Mouse (Mus musculus) MEL (cell line): ENCODE measurements around the gene Erh. TPM values are rescaled to one million over a fixed set of nuclear protein-coding genes. Genes with fewer than 3 reads are reported as not detected.

ENCODE experiments used
- DNase-seq: peaks from one replicate; pipeline ENCODE4 v3.0.0; 2011; ENCODE audit warnings: low read depth, low spot score
- H3K27ac ChIP-seq: 2 replicates; pipeline ENCODE4 v1.5.1; 2012; ENCODE audit warnings: low read depth, mild to moderate bottlenecking, control low read depth, low read length, moderate library complexity; ENCODE audit not compliant: control insufficient read depth
- H3K27me3 ChIP-seq, 2 experiments: fragments of 150-350 bp in 1 of 2; sonication (generic) in 1 of 2; 2 replicates each; pipeline ENCODE4 v1.6.1; 2012; ENCODE audit warnings: low read length in 2 of 2, mild to moderate bottlenecking in 2 of 2, improper control_type of control experiment in 1 of 2, moderate library complexity in 1 of 2; ENCODE audit not compliant: insufficient read depth in 2 of 2, control insufficient read depth in 1 of 2
- H3K36me3 ChIP-seq, 2 experiments: 2 replicates each; pipeline ENCODE4 v1.6.1; 2012 to 2014; ENCODE audit warnings: low read length in 2 of 2, improper control_type of control experiment in 1 of 2, inconsistent platforms in 1 of 2, mild to moderate bottlenecking in 1 of 2; ENCODE audit not compliant: insufficient read depth in 2 of 2, control insufficient read depth in 1 of 2
- H3K4me1 ChIP-seq, 2 experiments: fragments of 150-350 bp in 1 of 2; sonication (generic) in 1 of 2; 2 replicates each; pipeline ENCODE4 v1.6.1; 2012; ENCODE audit warnings: low read length in 2 of 2, improper control_type of control experiment in 1 of 2, mild to moderate bottlenecking in 1 of 2; ENCODE audit not compliant: insufficient read depth in 2 of 2, control insufficient read depth in 1 of 2
- H3K4me3 ChIP-seq, 2 experiments: fragments of 150-350 bp in 1 of 2; sonication (generic) in 1 of 2; 2 replicates each; pipeline ENCODE4 v1.5.1; 2012; ENCODE audit warnings: low read depth in 2 of 2, low read length in 2 of 2, mild to moderate bottlenecking in 2 of 2, moderate library complexity in 2 of 2, control low read depth in 1 of 2, improper control_type of control experiment in 1 of 2; ENCODE audit not compliant: control insufficient read depth in 1 of 2, insufficient read depth in 1 of 2
- H3K79me2 ChIP-seq: 2 replicates; pipeline ENCODE4 v1.6.1; 2012; ENCODE audit warnings: mild to moderate bottlenecking, low read length, moderate library complexity; ENCODE audit not compliant: control insufficient read depth, poor library complexity, insufficient read depth
- H3K9ac ChIP-seq: 2 replicates; pipeline ENCODE4 v1.6.1; 2012; ENCODE audit warnings: low read depth, mild to moderate bottlenecking, control low read depth, low read length, moderate library complexity; ENCODE audit not compliant: control insufficient read depth, poor library complexity, severe bottlenecking
- H3K9me3 ChIP-seq: fragments of 150-350 bp; sonication (generic); replicated peaks from 2 replicates; pipeline ENCODE4 v1.6.1; 2012; ENCODE audit warnings: mild to moderate bottlenecking, low read length, improper control_type of control experiment, moderate library complexity; ENCODE audit not compliant: insufficient read depth
- BHLHE40 ChIP-seq: IDR thresholded peaks from 2 replicates; pipeline ENCODE4 v1.6.1; 2012; ENCODE audit warnings: low read depth, mild to moderate bottlenecking, inconsistent platforms, low read length, improper control_type of control experiment, borderline replicate concordance
- CHD1 ChIP-seq: IDR thresholded peaks from 2 replicates; pipeline ENCODE4 v1.6.1; 2012; ENCODE audit warnings: low read depth, mild to moderate bottlenecking, inconsistent platforms, low read length, improper control_type of control experiment
- CHD2 ChIP-seq: IDR thresholded peaks from 2 replicates; pipeline ENCODE4 v1.6.1; 2011; ENCODE audit warnings: low read length, improper control_type of control experiment
- CTCF ChIP-seq, 3 experiments: IDR thresholded peaks in 2 of 3; conservative IDR thresholded peaks in 1 of 3; 2 replicates each; pipeline ENCODE4 v1.5.1; 2011 to 2012; ENCODE audit warnings: low read length in 3 of 3, low read depth in 2 of 3, mild to moderate bottlenecking in 2 of 3, improper control_type of control experiment in 1 of 3, inconsistent platforms in 1 of 3, mixed read lengths in 1 of 3, moderate library complexity in 1 of 3; ENCODE audit not compliant: control insufficient read depth in 1 of 3, insufficient read depth in 1 of 3, poor library complexity in 1 of 3, severe bottlenecking in 1 of 3
- E2F4 ChIP-seq: IDR thresholded peaks from 2 replicates; pipeline ENCODE4 v1.6.1; 2011; ENCODE audit warnings: low read depth, low read length, improper control_type of control experiment, borderline replicate concordance
- EP300 ChIP-seq, 2 experiments: IDR thresholded peaks; 2 replicates each; pipeline ENCODE4 v1.6.1; 2011; ENCODE audit warnings: improper control_type of control experiment in 2 of 2, low read length in 2 of 2, low read depth in 1 of 2, mild to moderate bottlenecking in 1 of 2
- ETS1 ChIP-seq: IDR thresholded peaks from 2 replicates; pipeline ENCODE4 v1.6.1; 2012; ENCODE audit warnings: low read depth, mild to moderate bottlenecking, inconsistent platforms, low read length, improper control_type of control experiment, moderate library complexity
- GABPA ChIP-seq: IDR thresholded peaks from 2 replicates; pipeline ENCODE4 v1.6.1; 2012; ENCODE audit warnings: low read depth, mild to moderate bottlenecking, inconsistent platforms, low read length, improper control_type of control experiment, moderate library complexity
- GATA1 ChIP-seq: IDR thresholded peaks from 2 replicates; pipeline ENCODE4 v1.6.1; 2011; ENCODE audit warnings: low read depth, low read length, improper control_type of control experiment
- HCFC1 ChIP-seq: IDR thresholded peaks from 2 replicates; pipeline ENCODE4 v1.6.1; 2012; ENCODE audit warnings: low read depth, mild to moderate bottlenecking, inconsistent platforms, low read length, improper control_type of control experiment, moderate library complexity
- JUND ChIP-seq: IDR thresholded peaks from 2 replicates; pipeline ENCODE4 v1.6.1; 2011; ENCODE audit warnings: low read depth, mild to moderate bottlenecking, improper control_type of control experiment, low read length
- KAT2A ChIP-seq: conservative IDR thresholded peaks from 2 replicates; pipeline ENCODE4 v1.6.1; 2012; ENCODE audit warnings: low read depth, low read length, improper control_type of control experiment, inconsistent platforms
- MAZ ChIP-seq: IDR thresholded peaks from 2 replicates; pipeline ENCODE4 v1.6.1; 2012; ENCODE audit warnings: low read depth, mild to moderate bottlenecking, inconsistent platforms, low read length, improper control_type of control experiment
- MEF2A ChIP-seq: IDR thresholded peaks from 2 replicates; pipeline ENCODE4 v1.6.1; 2014; ENCODE audit warnings: low read depth, mild to moderate bottlenecking, inconsistent platforms, low read length, improper control_type of control experiment; ENCODE audit not compliant: poor library complexity, insufficient replicate concordance, severe bottlenecking; ENCODE audit errors: extremely low read depth
- MXI1 ChIP-seq: IDR thresholded peaks from 2 replicates; pipeline ENCODE4 v1.6.1; 2011; ENCODE audit warnings: mild to moderate bottlenecking, low read depth, low read length, improper control_type of control experiment
- MYB ChIP-seq: IDR thresholded peaks from 2 replicates; pipeline ENCODE4 v1.6.1; 2011; ENCODE audit warnings: mild to moderate bottlenecking, low read depth, low read length, improper control_type of control experiment
- MYC ChIP-seq: IDR thresholded peaks from 2 replicates; pipeline ENCODE4 v1.6.1; 2011; ENCODE audit warnings: low read depth, mild to moderate bottlenecking, low read length, improper control_type of control experiment, moderate library complexity
- NELFE ChIP-seq: IDR thresholded peaks from 2 replicates; pipeline ENCODE4 v1.6.1; 2011; ENCODE audit warnings: low read depth, low read length, improper control_type of control experiment
- NRF1 ChIP-seq: IDR thresholded peaks from 2 replicates; pipeline ENCODE4 v1.6.1; 2014; ENCODE audit warnings: low read depth, mild to moderate bottlenecking, inconsistent platforms, low read length, improper control_type of control experiment, moderate library complexity; ENCODE audit not compliant: poor library complexity, insufficient read depth, severe bottlenecking
- POLR2AphosphoS2 ChIP-seq: IDR thresholded peaks from 2 replicates; pipeline ENCODE4 v1.6.1; 2011; ENCODE audit warnings: low read length, improper control_type of control experiment
- RAD21 ChIP-seq: IDR thresholded peaks from 2 replicates; pipeline ENCODE4 v1.6.1; 2011; ENCODE audit warnings: mild to moderate bottlenecking, low read depth, low read length, improper control_type of control experiment
- RCOR1 ChIP-seq: IDR thresholded peaks from 2 replicates; pipeline ENCODE4 v1.6.1; 2012; ENCODE audit warnings: low read depth, mild to moderate bottlenecking, inconsistent platforms, low read length, improper control_type of control experiment
- SIN3A ChIP-seq: IDR thresholded peaks from 2 replicates; pipeline ENCODE4 v1.6.1; 2012; ENCODE audit warnings: low read length, improper control_type of control experiment, inconsistent platforms
- SMC3 ChIP-seq: IDR thresholded peaks from 2 replicates; pipeline ENCODE4 v1.6.1; 2011; ENCODE audit warnings: low read depth, low read length, improper control_type of control experiment
- TAL1 ChIP-seq: IDR thresholded peaks from 2 replicates; pipeline ENCODE4 v1.6.1; 2012; ENCODE audit warnings: mild to moderate bottlenecking, inconsistent platforms, low read length, moderate library complexity, mixed read lengths
- TBP ChIP-seq: IDR thresholded peaks from 2 replicates; pipeline ENCODE4 v1.8.0; 2011; ENCODE audit warnings: low read depth, low read length, improper control_type of control experiment
- TCF12 ChIP-seq: IDR thresholded peaks from 2 replicates; pipeline ENCODE4 v1.6.1; 2014; ENCODE audit warnings: low read depth, mild to moderate bottlenecking, inconsistent platforms, low read length, improper control_type of control experiment, moderate library complexity
- UBTF ChIP-seq: IDR thresholded peaks from 2 replicates; pipeline ENCODE4 v1.6.1; 2012; ENCODE audit warnings: low read depth, mild to moderate bottlenecking, inconsistent platforms, low read length, improper control_type of control experiment, moderate library complexity, borderline replicate concordance; ENCODE audit not compliant: insufficient read depth
- USF1 ChIP-seq: IDR thresholded peaks from 2 replicates; pipeline ENCODE4 v1.6.1; 2014; ENCODE audit warnings: low read depth, mild to moderate bottlenecking, inconsistent platforms, low read length, improper control_type of control experiment, moderate library complexity
- USF2 ChIP-seq, 2 experiments: IDR thresholded peaks; 2 replicates each; pipeline ENCODE4 v1.6.1; 2011 to 2012; ENCODE audit warnings: improper control_type of control experiment in 2 of 2, low read length in 2 of 2, borderline replicate concordance in 1 of 2, inconsistent platforms in 1 of 2, low read depth in 1 of 2, mild to moderate bottlenecking in 1 of 2; ENCODE audit not compliant: insufficient read depth in 1 of 2
- ZC3H11A ChIP-seq: IDR thresholded peaks from 2 replicates; pipeline ENCODE4 v1.6.1; 2012; ENCODE audit warnings: low read depth, mild to moderate bottlenecking, inconsistent platforms, low read length, improper control_type of control experiment
- ZKSCAN1 ChIP-seq: IDR thresholded peaks from 2 replicates; pipeline ENCODE4 v1.6.1; 2012; ENCODE audit warnings: low read depth, mild to moderate bottlenecking, inconsistent platforms, low read length, improper control_type of control experiment, moderate library complexity
- ZMIZ1 ChIP-seq: IDR thresholded peaks from 2 replicates; pipeline ENCODE4 v1.6.1; 2012; ENCODE audit warnings: low read depth, mild to moderate bottlenecking, inconsistent platforms, low read length, improper control_type of control experiment, moderate library complexity
- ZNF384 ChIP-seq: IDR thresholded peaks from 2 replicates; pipeline ENCODE4 v1.6.1; 2012; ENCODE audit warnings: low read depth, mild to moderate bottlenecking, inconsistent platforms, low read length, improper control_type of control experiment
- polyA plus RNA-seq, 2 experiments: library from polyadenylated mRNA; stranded (reverse) in 1 of 2; unstranded in 1 of 2; fragments of >175 nt in 1 of 2; fragments of >200 nt in 1 of 2; gene quantifications; 2 replicates each; pipeline versions ENCODE4 v1.2.1 to v1.2.4; 2012; ENCODE audit warnings: low replicate concordance in 2 of 2, low read depth in 1 of 2; ENCODE audit not compliant: insufficient read length in 2 of 2, insufficient read depth in 1 of 2, missing spikeins in 1 of 2
- total RNA-seq: library from RNA; depleted of rRNA; stranded (reverse); fragments of 300-350 nt; gene quantifications from 2 replicates; pipeline ENCODE4 v1.2.3, GENCODE M21; 2012; rRNA removed

Gene Erh
- total RNA-seq (343 and 401 TPM in 2 replicates), polyA plus RNA-seq (100 to 1,000 TPM in 1 of 2 experiments, not detected in 1; 299 TPM)

DNA sequence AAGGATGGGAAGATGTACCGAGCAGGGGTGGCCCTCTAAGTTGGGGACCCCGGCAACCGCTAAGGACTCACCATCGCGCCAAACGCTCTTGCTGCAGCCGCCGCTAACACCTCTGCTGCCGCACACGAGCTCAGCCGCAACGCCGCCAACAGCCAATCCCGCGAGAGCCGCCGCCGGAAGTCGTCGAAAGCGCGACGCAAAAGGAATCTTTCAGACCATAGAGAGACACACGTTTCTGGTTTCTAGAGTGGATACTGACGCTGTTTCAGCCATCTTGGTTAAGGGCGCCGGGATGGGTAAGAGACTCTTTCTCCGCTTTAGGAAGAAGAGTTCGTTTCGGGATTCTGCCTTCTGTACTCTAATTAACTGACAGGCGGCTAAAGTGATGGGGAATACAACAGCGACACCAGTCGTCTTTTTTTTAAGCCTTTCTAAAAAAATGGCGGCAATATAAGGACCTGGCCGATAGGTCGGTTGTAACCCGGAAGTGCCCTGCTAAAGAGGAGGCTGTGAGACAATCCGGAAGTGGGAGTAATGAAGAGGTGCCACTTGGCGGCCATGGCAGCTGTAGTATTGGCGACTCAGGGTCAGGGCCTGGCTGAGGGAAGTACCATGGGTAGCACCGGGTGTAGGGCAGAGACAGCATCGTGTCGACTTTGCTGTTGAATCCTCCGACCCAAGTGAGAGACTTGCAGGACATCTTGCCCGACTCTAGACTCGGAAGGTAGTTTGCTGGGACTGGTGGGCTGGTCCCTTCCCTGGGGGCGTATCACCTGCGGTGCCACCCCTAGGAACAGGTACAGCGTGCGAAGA lies at the start of gene Erh, which contains the start of gene Slc39a9:
Erh (minus strand) TSS at position 649 of the 813 bp plus-strand sequence.
Slc39a9 (plus strand) TSS at position 191 of the 813 bp plus-strand sequence.
- Histone ChIP-seq H3K36me3 (peaks cover 27 to 39% of the 10 kb centered on the region in 2 experiments), H3K9me3 (no peaks in the 10 kb centered on the region), H3K79me2 (peaks cover 69% of the 10 kb centered on the region), H3K27me3 (no peaks in the 10 kb centered on the region), H3K4me1 (peaks cover 12 to 13% of the 10 kb centered on the region in 2 experiments; a peak in 3 of 4 replicates), H3K9ac (peak within 1 kb of the TSS; percentile 91), H3K4me3 (peak within 1 kb of the TSS; percentile 79 to 91), H3K27ac (peak within 1 kb of the TSS; percentile 93)
- DNase-seq: peak; percentile 97
- TF ChIP-seq MYC (peak; percentile 97), RAD21 (no peak), MEF2A (no peak), USF2 (IDR thresholded peaks at IDR 0.05; ENCODE audit: borderline replicate concordance in 1 of 2, insufficient read depth in 1 of 2, low read depth in 1 of 2, low read length in 2 of 2) (no peak), CTCF (IDR thresholded peaks at IDR 0.05 in 2 of 3, conservative IDR thresholded peaks at IDR 0.05 in 1 of 3; ENCODE audit: control insufficient read depth in 1 of 3, insufficient read depth in 1 of 3, low read depth in 2 of 3, low read length in 3 of 3, poor library complexity in 1 of 3, severe bottlenecking in 1 of 3) (0 out of 6 replicates have a peak, but pooled peaks of 1 of the 3 experiments have one; percentile 18), KAT2A (peak; percentile 91), SIN3A (peak; percentile 94), GABPA (no peak), MAZ (peak; percentile 57; the same call in 1 of the 2 replicates), CHD1 (no peak), TAL1 (no peak), SMC3 (no peak), ZNF384 (peak; percentile 74), GATA1 (no peak), E2F4 (peak; percentile 95), JUND (no peak), MYB (peak; percentile 79), ZKSCAN1 (no peak), NELFE (peak; percentile 67; the same call in 1 of the 2 replicates), NRF1 (peak; percentile 35; the same call in 1 of the 2 replicates), RCOR1 (no peak), HCFC1 (peak; percentile 96), EP300 (IDR thresholded peaks at IDR 0.05; ENCODE audit: low read depth in 1 of 2, low read length in 2 of 2) (no peak), TBP (peak; percentile 81), CHD2 (peak; percentile 98), POLR2AphosphoS2 (peak; percentile 80; the same call in 1 of the 2 replicates), UBTF (no peak), ETS1 (0 out of 2 replicates have a peak, but pooled peaks have one; percentile 21), ZC3H11A (no peak), USF1 (no peak), MXI1 (peak; percentile 91), ZMIZ1 (no peak; the same call in 1 of the 2 replicates), TCF12 (peak; percentile 46; the same call in 1 of the 2 replicates), BHLHE40 (no peak)
